Mouse (Mus musculus) natural killer cell, adult 2 months (primary cell): ENCODE measurements around the gene Lbhd1.
"Not testable (repeated sequence)": the region's sequence is repeated elsewhere in the genome, so short reads cannot be mapped to it uniquely, and the experiment has no call there.

ENCODE experiments used
- DNase-seq, 2 experiments: peaks; one replicate each; pipeline ENCODE4 v3.0.0; 2022; ENCODE audit warnings: low spot score in 2 of 2

The Lbhd1 gene

DNA sequence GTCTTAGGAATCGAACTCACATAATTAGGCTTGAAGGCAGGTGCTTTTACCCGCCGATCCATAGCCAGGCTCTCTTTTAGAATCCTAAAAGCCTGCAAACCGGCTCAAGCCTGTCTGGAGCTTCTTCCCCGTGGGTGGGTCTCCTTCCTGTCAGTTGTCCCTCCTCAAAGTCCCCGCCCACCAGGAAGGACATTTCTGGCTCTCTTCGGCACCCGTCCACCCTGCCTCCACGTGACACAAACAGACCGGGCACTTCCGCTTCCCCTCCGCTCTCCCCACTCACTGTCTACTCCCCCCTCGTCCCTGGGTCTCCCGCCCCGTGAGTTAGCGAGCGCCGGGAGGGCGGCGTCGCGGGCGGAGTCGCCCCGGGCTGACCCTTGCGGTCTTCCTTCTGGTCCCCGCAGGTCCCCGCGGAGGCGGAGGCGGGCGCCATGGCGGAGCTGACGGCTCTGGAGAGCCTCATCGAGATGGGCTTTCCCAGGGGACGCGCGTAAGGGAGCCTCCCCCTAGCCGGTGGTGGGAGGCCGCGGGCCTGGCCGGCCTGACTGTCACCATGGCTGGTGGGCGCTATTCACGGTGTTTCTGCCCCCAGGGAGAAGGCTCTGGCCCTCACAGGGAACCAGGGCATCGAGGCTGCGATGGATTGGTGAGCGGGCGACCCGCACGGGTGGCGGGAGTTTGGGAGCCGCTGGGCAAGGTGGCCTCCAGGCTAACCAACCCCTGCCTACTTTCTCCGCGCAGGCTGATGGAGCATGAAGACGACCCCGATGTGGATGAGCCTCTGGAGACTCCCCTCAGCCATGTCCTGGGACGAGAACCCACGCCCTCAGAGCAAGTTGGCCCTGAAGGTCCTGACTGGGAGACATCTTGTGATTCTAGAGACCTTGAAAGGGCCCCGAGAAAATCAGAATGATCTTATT, 12.0 kb upstream of the Lbhd1 start, which contains the start of gene Ubxn1:
Gene Ubxn1 (plus strand): TSS at position 230 of the 920 bp plus-strand sequence.
- DNase-seq, result peak; percentile 94 to 95

GRCm38 (mm10) chr19:8872266-8872840, 11.2 kb upstream of the Lbhd1 start:
- no peak for DNase-seq

- no peak for DNase-seq
These were observed 8.5 kb upstream of the Lbhd1 start for GRCm38 (mm10) chr19:8875031-8875430.

- peak; percentile 88 to 92 for DNase-seq
These were observed 3.1 kb upstream of the Lbhd1 start, which contains the start of gene Uqcc3 for GRCm38 (mm10) chr19:8880311-8881033. Gene Uqcc3 (minus strand): TSS chr19:8880923.

- no peak for DNase-seq
These were observed 2.5 kb upstream of the Lbhd1 start for GRCm38 (mm10) chr19:8881034-8881392.

DNA sequence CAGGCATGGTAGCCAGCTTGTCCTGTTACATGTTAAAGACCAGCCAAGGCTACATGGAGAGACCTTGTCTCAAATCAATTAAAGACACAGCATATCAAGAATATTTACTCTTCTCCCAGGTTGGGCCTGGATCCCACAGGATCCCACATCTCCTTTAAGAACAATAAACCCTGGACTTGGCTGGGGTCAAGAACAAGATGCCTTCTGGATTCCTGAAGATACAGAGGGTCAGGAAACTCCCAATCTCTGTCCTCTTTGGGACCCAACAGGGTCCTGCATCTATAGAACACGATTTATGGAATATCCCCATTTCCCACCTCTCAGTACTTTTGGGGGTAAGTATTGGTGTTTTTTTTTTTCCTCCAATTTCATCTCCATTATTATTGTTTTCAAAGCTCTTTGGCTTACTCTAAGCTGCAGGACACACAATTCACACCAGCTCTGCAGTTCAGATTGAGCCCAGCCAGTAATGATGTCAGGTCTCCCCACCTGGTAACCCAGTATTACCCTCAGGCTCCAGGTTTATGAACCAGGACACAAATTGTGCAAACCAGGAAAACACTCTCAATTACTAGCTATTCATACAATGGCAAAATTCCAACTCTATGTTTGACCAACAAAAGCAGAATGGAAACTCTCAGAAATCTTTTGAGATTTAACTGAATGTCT, 3.5 kb downstream of the Lbhd1 start:
- DNase-seq, result no peak

DNA sequence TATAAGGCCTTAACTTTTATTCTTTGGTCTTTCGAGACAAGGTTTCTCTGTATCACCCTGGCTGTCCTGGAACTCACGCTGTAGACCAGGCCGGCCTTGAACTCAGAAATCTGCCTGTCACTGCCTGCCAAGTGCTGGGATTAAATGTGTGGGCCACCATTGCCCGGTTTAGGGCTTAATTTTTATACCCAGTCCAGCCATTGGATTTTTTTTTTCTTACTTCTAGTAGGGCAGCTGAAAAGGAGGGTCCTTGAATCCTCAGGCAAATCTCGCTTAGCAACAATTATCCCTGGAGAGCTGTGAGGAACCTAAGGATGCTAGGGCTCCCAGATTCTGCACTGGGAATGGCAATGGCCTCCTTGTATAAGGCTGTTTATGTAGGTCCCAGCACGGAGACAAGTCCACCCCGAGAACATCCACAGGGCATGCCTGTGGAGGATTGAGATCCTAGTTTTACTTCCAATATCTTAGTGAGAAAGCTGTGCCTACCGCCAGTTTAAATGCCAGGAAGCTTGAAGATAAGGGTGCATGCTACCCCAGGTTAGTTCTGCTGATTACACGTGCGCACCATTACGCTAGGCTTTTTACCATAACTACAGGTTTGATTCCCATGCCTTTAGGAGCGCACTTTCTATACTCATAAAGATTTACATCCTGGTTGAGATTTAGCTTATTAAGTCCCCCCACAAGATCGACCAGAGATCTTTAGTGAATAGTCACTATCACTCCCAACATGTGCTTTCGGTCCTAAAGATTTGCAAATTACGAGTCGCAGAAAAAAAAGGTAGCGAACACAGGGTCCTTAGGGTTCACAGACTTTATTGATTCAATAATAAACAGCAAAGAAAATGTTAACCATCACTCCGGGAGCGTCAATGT, 4.3 kb downstream of the Lbhd1 start:
- no peak for DNase-seq

- peak; percentile 91 to 93 for DNase-seq
These were observed 5.2 kb downstream of the Lbhd1 start, which contains the start of the genes 1810009A15Rik and Gm49416 for GRCm38 (mm10) chr19:8888511-8889385. Gene 1810009A15Rik (plus strand): TSS chr19:8888853. Gene Gm49416 (plus strand): TSS chr19:8888926.

DNA sequence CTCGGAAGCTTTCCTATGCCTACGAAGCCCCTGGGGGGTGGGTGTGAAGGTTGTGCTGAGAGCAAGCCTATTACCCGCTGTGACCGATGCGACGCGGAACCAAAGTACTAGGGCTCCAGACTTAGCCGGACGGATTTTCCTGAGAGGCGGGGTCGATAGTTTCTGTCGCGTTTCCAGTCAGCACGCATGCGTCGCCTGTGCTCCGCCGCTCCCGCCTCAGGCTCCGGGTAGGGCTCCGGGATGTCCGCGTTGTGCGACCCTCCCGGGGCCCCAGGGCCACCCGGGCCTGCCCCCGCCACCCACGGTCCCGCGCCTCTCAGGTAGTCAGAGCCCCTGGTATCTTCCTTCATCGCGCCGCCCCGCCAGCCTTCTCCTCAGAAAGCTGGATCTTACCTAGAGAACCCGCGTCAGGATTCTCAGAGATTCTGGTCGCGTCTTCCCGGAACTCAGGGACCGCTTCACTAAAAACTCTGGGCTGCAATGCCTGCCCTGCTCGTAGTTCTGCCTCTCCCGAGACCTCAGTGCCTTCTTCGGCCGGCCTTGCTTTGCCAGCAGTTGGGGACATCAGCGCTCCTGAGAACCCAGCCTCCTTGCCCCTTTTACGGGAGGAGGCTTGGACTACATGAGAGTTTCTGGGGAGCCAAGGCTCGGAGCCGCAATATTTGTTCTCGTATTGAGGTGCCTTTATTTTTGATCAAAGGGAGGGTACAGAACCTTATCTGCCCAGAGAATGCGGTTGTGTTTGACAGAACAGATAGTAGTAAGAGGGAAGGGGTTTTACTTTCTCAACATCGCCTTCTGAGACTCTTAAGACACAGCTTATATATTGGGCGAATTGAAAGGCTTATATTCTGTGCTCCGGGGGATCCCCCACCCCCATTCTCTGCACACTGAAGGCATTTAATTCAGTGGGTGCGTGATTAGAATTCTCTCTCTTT, 9.6 kb downstream of the Lbhd1 start, which contains the start of gene Ints5:
Gene Ints5 (plus strand): TSS at position 177 of the 938 bp plus-strand sequence.
- peak; percentile 75 to 85 for DNase-seq

GRCm38 (mm10) chr19:8895397-8895960, 11.9 kb downstream of the Lbhd1 start:
- DNase-seq, result no peak

GRCm38 (mm10) chr19:8896231-8896630, 12.7 kb downstream of the Lbhd1 start:
- DNase-seq, result not testable (repeated sequence)

- not testable (repeated sequence) for DNase-seq
These were observed 13.8 kb downstream of the Lbhd1 start for GRCm38 (mm10) chr19:8897211-8897864.

DNA sequence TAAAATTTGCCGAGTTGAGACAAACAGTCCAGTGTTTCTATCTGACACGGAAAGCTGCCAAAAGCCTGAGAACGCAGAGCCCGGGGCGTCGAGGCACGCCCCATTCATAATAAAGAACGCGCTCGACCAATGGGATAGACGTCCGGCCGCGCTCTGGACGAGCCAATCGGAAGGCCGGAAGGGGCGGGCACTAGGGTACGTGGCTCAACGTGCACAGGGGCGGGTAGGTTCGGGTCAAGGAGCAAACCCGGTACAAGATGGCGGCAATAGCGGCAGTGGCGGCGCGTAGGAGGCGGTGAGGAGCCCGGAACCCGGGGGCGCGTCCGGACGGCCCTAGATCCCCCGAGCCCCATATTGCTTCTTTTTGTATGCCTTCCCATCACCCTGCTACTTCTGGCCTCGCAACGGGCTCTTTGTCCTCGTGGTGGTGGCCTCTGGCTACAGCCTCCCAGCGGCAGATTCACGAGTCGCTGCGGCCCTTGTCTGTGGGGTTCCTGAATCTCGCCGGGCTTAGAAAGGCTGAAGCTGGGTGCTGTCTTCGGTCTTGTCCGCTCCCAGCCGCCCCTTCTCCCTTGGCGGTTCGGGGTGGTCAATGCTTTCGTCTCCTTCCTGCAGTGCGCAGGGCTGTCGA, 14.4 kb downstream of the Lbhd1 start, which contains the start of gene Ganab:
Gene Ganab (plus strand): TSS at position 207 of the 631 bp plus-strand sequence.
- peak; percentile 89 to 92 for DNase-seq

DNA sequence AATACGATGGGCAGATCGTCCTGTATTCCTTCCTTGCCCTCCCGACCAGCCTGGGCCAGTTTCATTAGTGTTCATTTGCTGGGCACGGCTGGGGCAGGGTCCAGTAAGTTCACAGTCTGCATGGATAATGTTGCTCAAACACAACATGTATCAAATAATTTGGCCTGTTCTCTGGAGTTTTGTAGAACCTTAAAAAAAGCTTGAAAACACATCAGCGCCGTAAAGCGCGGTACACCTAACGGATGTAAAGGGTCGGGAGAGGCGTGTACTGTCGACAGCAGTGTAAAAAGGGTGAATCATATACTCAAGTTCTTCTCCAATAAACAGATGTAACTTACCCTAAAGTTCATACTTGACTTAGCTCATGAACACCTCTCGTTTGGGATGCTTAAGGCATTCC, 15.0 kb downstream of the Lbhd1 start:
- DNase-seq, result no peak

DNA sequence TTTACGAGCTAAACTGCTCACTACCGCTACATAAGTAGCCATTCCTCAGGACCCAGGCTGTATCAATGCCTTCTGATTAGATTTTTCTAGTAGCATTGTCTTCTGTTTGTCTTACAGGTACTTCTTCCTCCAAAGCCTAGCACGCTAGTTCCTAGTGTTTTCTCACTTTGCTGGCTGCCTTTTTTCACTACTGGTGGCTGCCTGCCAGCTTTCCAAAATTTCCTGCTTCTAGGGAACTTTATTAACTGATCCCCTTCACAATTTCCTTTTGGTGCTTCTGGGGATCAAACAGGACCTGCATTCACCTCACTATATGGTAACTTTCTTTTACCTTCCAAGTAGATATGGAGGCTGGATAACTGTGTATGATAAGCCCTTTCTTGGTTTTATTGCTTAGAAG, 15.5 kb downstream of the Lbhd1 start:
- DNase-seq, result no peak

DNA sequence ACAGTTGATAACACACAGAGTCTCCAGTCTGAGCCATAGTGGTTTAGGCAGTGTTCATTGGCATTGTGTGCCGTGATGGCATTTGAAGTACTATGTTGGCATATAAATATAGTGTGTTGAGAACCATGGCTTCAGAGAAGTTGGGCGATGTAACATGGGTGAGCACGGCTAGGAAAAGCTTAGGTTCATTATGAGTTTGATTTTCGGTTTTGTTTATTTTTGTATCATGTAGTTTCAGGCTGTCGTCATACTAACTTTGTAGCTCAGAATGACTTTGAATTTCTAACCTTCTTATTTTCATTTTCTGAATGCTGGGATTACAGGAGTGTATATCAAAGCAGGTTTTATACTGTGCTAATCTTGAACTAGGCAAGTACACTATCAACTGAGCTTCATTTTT, 19.9 kb downstream of the Lbhd1 start:
- no peak for DNase-seq

- no peak for DNase-seq
These were observed 25.0 kb downstream of the Lbhd1 start for GRCm38 (mm10) chr19:8908531-8908930.
